Mouse (Mus musculus) C2C12 (cell line): ENCODE measurements around the gene Slc28a3.

Experiments used
- CEBPB ChIP-seq: IDR thresholded peaks from one replicate; pipeline ENCODE4 v1.6.1; 2011; ENCODE audit warnings: low read depth, mild to moderate bottlenecking, control low read depth, moderate library complexity
- CTCF ChIP-seq: IDR thresholded peaks from one replicate; pipeline ENCODE4 v1.5.1; 2011; ENCODE audit not compliant: control insufficient read depth, insufficient read depth, insufficient read length
- FOSL1 ChIP-seq: IDR thresholded peaks from one replicate; pipeline ENCODE4 v1.8.0; 2011; ENCODE audit warnings: mild to moderate bottlenecking, low read length; ENCODE audit not compliant: poor library complexity, insufficient read depth, severe bottlenecking
- MAX ChIP-seq: IDR thresholded peaks from one replicate; pipeline ENCODE4 v1.6.1; 2011; ENCODE audit warnings: mild to moderate bottlenecking, control low read depth
- MYOD1 ChIP-seq: IDR thresholded peaks from one replicate; pipeline ENCODE4 v1.6.1; 2011; ENCODE audit warnings: low read depth; ENCODE audit not compliant: control insufficient read depth, insufficient read length
- MYOG ChIP-seq: IDR thresholded peaks from one replicate; pipeline ENCODE4 v1.6.1; 2011; ENCODE audit not compliant: control insufficient read depth, insufficient read length; ENCODE audit errors: extremely low read depth
- USF1 ChIP-seq: IDR thresholded peaks from one replicate; pipeline ENCODE4 v1.6.1; 2011; ENCODE audit warnings: low read depth, mild to moderate bottlenecking, control low read depth, moderate library complexity

- TF ChIP-seq CTCF (no peak), MAX (no peak), CEBPB (no peak), FOSL1 (no peak), USF1 (no peak), MYOD1 (no peak), MYOG (no peak)
These were observed 86.1 kb downstream of the Slc28a3 start for GRCm38 (mm10) chr13:58524581-58524980.
